Mouse (Mus musculus) liver, adult 2 months (tissue): ENCODE results near the gene Lrp1. TPM values are rescaled to one million over a fixed set of nuclear protein-coding genes. Genes with fewer than 3 reads are reported as not detected.

Experiments
- DNase-seq: peaks from one replicate; pipeline ENCODE4 v3.0.0-alpha.2; 2011; ENCODE audit warnings: low read depth, low spot score; ENCODE audit errors: extremely low read depth
- H3K27ac ChIP-seq: fragments of 200-500 bp; replicated peaks from 2 replicates; pipeline ENCODE4 v1.5.1; 2012; ENCODE audit warnings: low read depth, mild to moderate bottlenecking, control low read depth, inconsistent platforms, low read length; ENCODE audit not compliant: insufficient read depth
- H3K27me3 ChIP-seq: fragments of 200-500 bp; 2 replicates; pipeline ENCODE4 v1.6.1; 2012; ENCODE audit warnings: mild to moderate bottlenecking, moderate library complexity, low read length, inconsistent platforms; ENCODE audit not compliant: control insufficient read depth, insufficient read depth
- H3K36me3 ChIP-seq: fragments of 200-500 bp; 2 replicates; pipeline ENCODE4 v1.6.1; 2012; ENCODE audit warnings: low read length, inconsistent platforms; ENCODE audit not compliant: control insufficient read depth, insufficient read depth
- H3K4me1 ChIP-seq: fragments of 200-500 bp; 2 replicates; pipeline ENCODE4 v1.6.1; 2011; ENCODE audit warnings: low read length; ENCODE audit not compliant: control insufficient read depth, insufficient read depth
- H3K4me3 ChIP-seq: fragments of 200-500 bp; 2 replicates; pipeline ENCODE4 v1.5.1; 2011; ENCODE audit warnings: low read depth, mild to moderate bottlenecking, control low read depth, low read length, moderate library complexity; ENCODE audit not compliant: insufficient read depth
- H3K79me2 ChIP-seq: fragments of 200-500 bp; 2 replicates; pipeline ENCODE4 v1.6.1; 2012; ENCODE audit warnings: inconsistent platforms, mild to moderate bottlenecking, low read length, moderate library complexity; ENCODE audit not compliant: control insufficient read depth, insufficient read depth
- H3K9ac ChIP-seq: fragments of 200-500 bp; 2 replicates; pipeline ENCODE4 v1.6.1; 2012; ENCODE audit warnings: low read depth, mild to moderate bottlenecking, control low read depth, inconsistent platforms, low read length
- CTCF ChIP-seq: fragments of 200-500 bp; IDR thresholded peaks from 2 replicates; pipeline ENCODE4 v1.5.1; 2011; ENCODE audit warnings: low read depth, low read length, control low read depth
- POLR2A ChIP-seq: fragments of 200-500 bp; IDR thresholded peaks from 2 replicates; pipeline ENCODE4 v1.6.1; 2011; ENCODE audit warnings: low read length, control low read depth; ENCODE audit not compliant: insufficient read depth; ENCODE audit errors: extremely low read depth
- WGBS: fragments of 180-500 bp; shearing (Covaris S2); methylation state at CpG from one replicate; pipeline ENCODE4 v1.1.7; 2018; 5-methylcytosine and 5-hydroxymethylcytosine counted together
- polyA plus RNA-seq: library from polyadenylated mRNA; depleted of rRNA; stranded (reverse); fragments of >200 nt; gene quantifications from 2 replicates; pipeline ENCODE4 v1.2.3, GENCODE M21; 2012
- total RNA-seq: library from RNA; depleted of rRNA; stranded (reverse); fragments of >200 nt; gene quantifications from 2 replicates; pipeline ENCODE4 v1.2.3, GENCODE M21; 2014

The Lrp1 gene
- total and polyA plus RNA-seq, 2 experiments, result 193 to 354 TPM

GRCm38 (mm10) chr10:127543916-127544315 lies 77.0 kb downstream of the Lrp1 start:
- Histone ChIP-seq H3K4me1 (no peaks in the 10 kb centered on the region), H3K36me3 (peaks cover 72% of the 10 kb centered on the region), H3K4me3 (no peak overlapping the region), H3K27me3 (no peaks in the 10 kb centered on the region), H3K27ac (no peak overlapping the region), H3K79me2 (no peaks in the 10 kb centered on the region), H3K9ac (no peak overlapping the region)
- 45% methylated on average over 3 of the region's 3 CpGs for WGBS
- TF ChIP-seq CTCF (no peak), POLR2A (no peak)
- no peak for DNase-seq

- Histone ChIP-seq H3K9ac (no peak overlapping the region), H3K27me3 (no peaks in the 10 kb centered on the region), H3K27ac (no peak overlapping the region), H3K4me3 (no peak overlapping the region), H3K4me1 (no peaks in the 10 kb centered on the region), H3K79me2 (no peaks in the 10 kb centered on the region), H3K36me3 (peaks cover 67% of the 10 kb centered on the region)
- no peak for DNase-seq
- TF ChIP-seq POLR2A (no peak), CTCF (no peak)
- 74% methylated on average over 6 of the region's 6 CpGs for WGBS
Measured at GRCm38 (mm10) chr10:127542720-127543119, 78.2 kb downstream of the Lrp1 start.

- 71% methylated on average over 13 of the region's 13 CpGs for WGBS
- TF ChIP-seq POLR2A (no peak), CTCF (no peak)
- Histone ChIP-seq H3K9ac (no peak overlapping the region), H3K79me2 (no peaks in the 10 kb centered on the region), H3K27ac (no peak overlapping the region), H3K27me3 (no peaks in the 10 kb centered on the region), H3K4me1 (no peaks in the 10 kb centered on the region), H3K36me3 (peaks cover 62% of the 10 kb centered on the region), H3K4me3 (no peak overlapping the region)
- DNase-seq, result no peak
Measured at GRCm38 (mm10) chr10:127542084-127542483, 78.9 kb downstream of the Lrp1 start.

- WGBS, result 92% methylated on average over 8 of the region's 8 CpGs
- no peaks in the 10 kb centered on the region for H3K27me3 ChIP-seq
- no peaks in the 10 kb centered on the region for H3K4me1 ChIP-seq
- no peak for DNase-seq
- H3K27ac ChIP-seq, result no peak overlapping the region
- H3K36me3 ChIP-seq, result peaks cover 56% of the 10 kb centered on the region
- no peak overlapping the region for H3K4me3 ChIP-seq
- TF ChIP-seq POLR2A, result no peak
- no peaks in the 10 kb centered on the region for H3K79me2 ChIP-seq
- no peak overlapping the region for H3K9ac ChIP-seq
Measured at GRCm38 (mm10) chr10:127541510-127541909, 79.4 kb downstream of the Lrp1 start.

GRCm38 (mm10) chr10:127537854-127538583 lies 82.9 kb downstream of the Lrp1 start:
- peak; percentile 45 for DNase-seq
- H3K27me3 ChIP-seq, result peaks cover 13% of the 10 kb centered on the region

GRCm38 (mm10) chr10:127536586-127537314 lies 84.2 kb downstream of the Lrp1 start:
- 16% methylated on average over 8 of the region's 8 CpGs for WGBS
- peaks cover 16% of the 10 kb centered on the region for H3K36me3 ChIP-seq
- H3K27me3 ChIP-seq, result peaks cover 18% of the 10 kb centered on the region

More at GRCm38 (mm10) chr10:127537854-127538583, 82.9 kb downstream of the Lrp1 start:
- Histone ChIP-seq H3K4me3 (no peak overlapping the region), H3K27ac (no peak overlapping the region), H3K36me3 (peaks cover 25% of the 10 kb centered on the region), H3K4me1 (peaks cover 4% of the 10 kb centered on the region; the same call in 1 of the 2 replicates), H3K9ac (no peak overlapping the region), H3K79me2 (no peaks in the 10 kb centered on the region)
- 37% methylated on average over 7 of the region's 7 CpGs for WGBS
- TF ChIP-seq POLR2A, result no peak
- TF ChIP-seq CTCF, result peak; percentile 98

More at GRCm38 (mm10) chr10:127536586-127537314, 84.2 kb downstream of the Lrp1 start:
- no peak for DNase-seq
- TF ChIP-seq POLR2A (no peak), CTCF (peak; percentile 50)
- Histone ChIP-seq H3K4me1 (peaks cover 4% of the 10 kb centered on the region; the same call in 1 of the 2 replicates), H3K4me3 (no peak overlapping the region), H3K9ac (no peak overlapping the region), H3K79me2 (no peaks in the 10 kb centered on the region), H3K27ac (no peak overlapping the region)
